Mouse (Mus musculus) midbrain, embryonic 10.5 days (tissue): ENCODE data around the gene Krt79. TPM values are rescaled to one million over a fixed set of nuclear protein-coding genes. Genes with fewer than 3 reads are reported as not detected.

Source experiments
- DNase-seq: peaks from one replicate; pipeline ENCODE4 v3.0.0-alpha.2; 2017; ENCODE audit warnings: low spot score
- H3K27ac ChIP-seq: fragments of 300-500 bp; sonication (generic); replicated peaks from 2 replicates; pipeline ENCODE4 v1.5.1; 2016; ENCODE audit warnings: mild to moderate bottlenecking
- H3K27me3 ChIP-seq: fragments of 300-500 bp; sonication (generic); 2 replicates; pipeline ENCODE4 v1.6.1; 2016; ENCODE audit warnings: low read depth, mild to moderate bottlenecking; ENCODE audit not compliant: poor library complexity, severe bottlenecking
- H3K36me3 ChIP-seq: fragments of 300-500 bp; sonication (generic); 2 replicates; pipeline ENCODE4 v1.6.1; 2016; ENCODE audit warnings: mild to moderate bottlenecking, moderate library complexity
- H3K4me1 ChIP-seq: fragments of 300-500 bp; sonication (generic); 2 replicates; pipeline ENCODE4 v1.6.1; 2016
- H3K4me3 ChIP-seq: fragments of 300-500 bp; sonication (generic); 2 replicates; pipeline ENCODE4 v1.5.1; 2016; ENCODE audit warnings: mild to moderate bottlenecking, moderate library complexity
- H3K9me3 ChIP-seq: fragments of 300-500 bp; sonication (generic); replicated peaks from 2 replicates; pipeline ENCODE4 v1.6.1; 2016; ENCODE audit warnings: mild to moderate bottlenecking
- WGBS: fragments of 180-500 bp; shearing (Covaris S2); methylation state at CpG from one replicate; pipeline ENCODE4 v1.1.7; 2016; 5-methylcytosine and 5-hydroxymethylcytosine counted together
- polyA plus RNA-seq: library from polyadenylated mRNA; unstranded; fragments of >200 nt; fragmentation: Nextera tagmentation; extraction: Ambion mirVana; gene quantifications from 2 replicates; pipeline ENCODE4 v1.2.1, GENCODE M21; 2016

Gene Krt79
- polyA plus RNA-seq, 1 experiment from 2014 or later: 0.07 TPM

GRCm38 (mm10) chr15:101970536-101970935 is 30.4 kb upstream of the Krt79 start:
- WGBS: 14% methylated on average over 3 of the region's 6 CpGs
- peak; percentile 77 for DNase-seq
- Histone ChIP-seq H3K9me3 (no peaks in the 10 kb centered on the region), H3K27me3 (peaks cover 32% of the 10 kb centered on the region), H3K27ac (no peak overlapping the region), H3K4me1 (peaks cover 9% of the 10 kb centered on the region), H3K4me3 (no peak overlapping the region), H3K36me3 (no peaks in the 10 kb centered on the region)

- Histone ChIP-seq H3K27ac (no peak overlapping the region), H3K27me3 (0 out of 2 replicates have a peak, but pooled peaks cover 4% of the 10 kb centered on the region), H3K9me3 (no peaks in the 10 kb centered on the region), H3K4me3 (no peak overlapping the region), H3K4me1 (no peaks in the 10 kb centered on the region), H3K36me3 (no peaks in the 10 kb centered on the region)
- DNase-seq: no peak
- WGBS: 82% methylated on average over 8 of the region's 8 CpGs
Observed at GRCm38 (mm10) chr15:101966808-101967207, 26.7 kb upstream of the Krt79 start.

DNA sequence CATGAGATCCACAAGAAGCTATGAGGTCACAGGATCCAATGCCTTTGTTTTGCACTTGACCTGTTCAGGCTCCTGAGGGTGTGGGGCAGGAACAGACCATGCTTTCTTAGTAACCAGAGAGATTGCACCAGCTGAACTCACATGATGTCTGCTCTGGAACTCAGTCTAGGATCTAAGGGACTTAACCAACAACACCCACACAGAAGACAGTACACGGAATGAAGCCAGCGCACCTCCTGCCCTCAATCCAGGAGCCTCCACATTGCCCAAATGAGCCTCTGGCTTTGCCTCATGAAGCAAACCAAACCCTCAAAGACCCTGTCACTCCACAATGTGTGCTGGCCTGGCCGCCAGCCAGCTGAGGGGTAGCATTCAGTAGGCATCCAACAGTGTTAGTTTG is 18.8 kb upstream of the Krt79 start:
- 88% methylated on average over 3 of the region's 3 CpGs for WGBS

GRCm38 (mm10) chr15:101954187-101954586 is 14.1 kb upstream of the Krt79 start, which contains the start of gene Krt78:
Gene Krt78 (minus strand): TSS chr15:101954287.
- WGBS: 85% methylated on average over 9 of the region's 9 CpGs
- no peaks in the 10 kb centered on the region for H3K36me3 ChIP-seq
- H3K4me1 ChIP-seq: no peaks in the 10 kb centered on the region
- no peak within 1 kb of the TSS for H3K4me3 ChIP-seq
- no peak for DNase-seq
- H3K27me3 ChIP-seq: no peaks in the 10 kb centered on the region
- no peaks in the 10 kb centered on the region for H3K9me3 ChIP-seq
- no peak within 1 kb of the TSS for H3K27ac ChIP-seq

More for the DNA sequence above, 18.8 kb upstream of the Krt79 start:
- Histone ChIP-seq H3K9me3 (no peaks in the 10 kb centered on the region), H3K27me3 (no peaks in the 10 kb centered on the region), H3K27ac (no peak overlapping the region), H3K4me3 (no peak overlapping the region), H3K4me1 (no peaks in the 10 kb centered on the region), H3K36me3 (no peaks in the 10 kb centered on the region)
- DNase-seq: no peak

DNA sequence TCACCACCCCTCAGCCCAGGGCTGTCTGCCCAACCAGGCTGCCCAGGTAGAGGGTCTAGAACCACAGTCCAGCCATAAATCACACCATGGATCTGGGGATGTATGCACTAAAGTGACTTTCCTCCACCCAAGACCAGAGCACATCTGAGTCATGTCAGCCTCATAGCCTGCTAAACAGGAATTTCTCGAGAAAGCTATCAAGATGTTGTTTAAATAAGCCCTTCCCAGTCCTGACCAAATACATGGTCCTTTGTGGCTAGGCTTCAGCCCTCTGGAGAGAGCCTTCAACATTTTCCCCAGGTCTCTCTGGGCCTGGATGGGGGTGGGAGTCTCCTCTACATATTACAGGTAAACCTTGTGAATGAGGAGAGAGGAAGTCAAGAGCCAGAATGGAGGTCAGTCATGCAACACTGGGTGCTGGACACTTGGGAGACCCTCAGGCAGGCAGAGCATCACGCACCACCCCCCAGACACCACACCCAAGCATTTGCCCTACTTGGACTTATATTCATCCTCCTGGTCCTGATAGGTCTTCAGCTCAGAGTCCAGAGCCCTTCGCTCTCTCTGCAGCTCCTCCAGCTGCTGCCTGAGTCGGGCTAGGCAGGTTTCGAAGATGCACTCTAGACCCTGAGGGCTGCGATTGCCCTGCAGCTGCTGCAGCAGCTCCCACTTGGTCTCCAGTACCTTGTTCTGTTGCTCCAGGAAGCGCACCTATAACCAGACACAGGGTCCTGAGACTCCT is 12.8 kb upstream of the Krt79 start:
- Histone ChIP-seq H3K9me3 (no peaks in the 10 kb centered on the region), H3K36me3 (no peaks in the 10 kb centered on the region), H3K27ac (no peak overlapping the region), H3K4me3 (no peak overlapping the region), H3K27me3 (no peaks in the 10 kb centered on the region), H3K4me1 (no peaks in the 10 kb centered on the region)
- no peak for DNase-seq
- 90% methylated on average over 7 of the region's 7 CpGs for WGBS

DNA sequence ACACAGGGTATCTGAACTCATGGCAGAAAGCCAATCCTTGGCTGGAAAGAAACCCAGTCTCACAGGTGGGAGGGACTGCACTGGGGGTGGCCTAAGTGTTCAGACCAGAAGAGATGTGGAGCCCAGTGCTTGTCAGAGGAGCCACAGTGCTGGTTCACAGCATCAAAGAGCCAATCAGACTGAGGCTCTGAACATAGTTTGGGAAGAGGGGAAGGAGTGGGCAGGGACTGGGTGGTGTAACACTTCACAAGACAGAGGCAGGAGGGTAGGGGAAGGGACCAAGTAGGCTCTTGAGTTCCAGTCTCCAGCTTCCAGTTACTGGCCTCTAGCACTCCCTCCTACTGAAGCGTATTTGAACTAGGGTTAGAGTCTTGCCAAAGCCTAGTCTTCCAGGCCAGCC is 5.3 kb upstream of the Krt79 start:
- no peak for DNase-seq
- Histone ChIP-seq H3K4me1 (no peaks in the 10 kb centered on the region), H3K9me3 (no peaks in the 10 kb centered on the region), H3K27me3 (no peaks in the 10 kb centered on the region), H3K27ac (no peak overlapping the region), H3K36me3 (no peaks in the 10 kb centered on the region), H3K4me3 (no peak overlapping the region)
- WGBS: 85% methylated on average over 1 of the region's 1 CpGs

GRCm38 (mm10) chr15:101941948-101942347 is 1.8 kb upstream of the Krt79 start:
- H3K27ac ChIP-seq: no peak overlapping the region
- no peaks in the 10 kb centered on the region for H3K36me3 ChIP-seq
- no peak overlapping the region for H3K4me3 ChIP-seq
- WGBS: 81% methylated on average over 8 of the region's 8 CpGs
- DNase-seq: no peak
- H3K27me3 ChIP-seq: no peaks in the 10 kb centered on the region
- H3K9me3 ChIP-seq: no peaks in the 10 kb centered on the region
- H3K4me1 ChIP-seq: no peaks in the 10 kb centered on the region

GRCm38 (mm10) chr15:101938600-101939308 is 1.4 kb downstream of the Krt79 start:
- H3K4me3 ChIP-seq: no peak overlapping the region
- H3K27ac ChIP-seq: no peak overlapping the region
- DNase-seq: no peak
- no peaks in the 10 kb centered on the region for H3K4me1 ChIP-seq
- H3K27me3 ChIP-seq: no peaks in the 10 kb centered on the region
- 91% methylated on average over 9 of the region's 9 CpGs for WGBS
- H3K36me3 ChIP-seq: no peaks in the 10 kb centered on the region
- no peaks in the 10 kb centered on the region for H3K9me3 ChIP-seq

- DNase-seq: no peak
- no peak overlapping the region for H3K27ac ChIP-seq
- no peaks in the 10 kb centered on the region for H3K36me3 ChIP-seq
- WGBS: 81% methylated on average over 6 of the region's 6 CpGs
- peaks cover 19% of the 10 kb centered on the region for H3K4me1 ChIP-seq
- peaks cover 40% of the 10 kb centered on the region for H3K27me3 ChIP-seq
- no peak overlapping the region for H3K4me3 ChIP-seq
- no peaks in the 10 kb centered on the region for H3K9me3 ChIP-seq
Observed at GRCm38 (mm10) chr15:101933024-101933423, 7.1 kb downstream of the Krt79 start.

- Histone ChIP-seq H3K9me3 (no peaks in the 10 kb centered on the region), H3K4me1 (peaks cover 19% of the 10 kb centered on the region), H3K4me3 (peak overlapping the region; percentile 46), H3K36me3 (no peaks in the 10 kb centered on the region), H3K27me3 (peaks cover 40% of the 10 kb centered on the region), H3K27ac (peak overlapping the region; percentile 64)
- DNase-seq: peak; percentile 31
- WGBS: 4% methylated on average over 17 of the region's 17 CpGs
Observed at GRCm38 (mm10) chr15:101929666-101930065, 10.5 kb downstream of the Krt79 start.

DNA sequence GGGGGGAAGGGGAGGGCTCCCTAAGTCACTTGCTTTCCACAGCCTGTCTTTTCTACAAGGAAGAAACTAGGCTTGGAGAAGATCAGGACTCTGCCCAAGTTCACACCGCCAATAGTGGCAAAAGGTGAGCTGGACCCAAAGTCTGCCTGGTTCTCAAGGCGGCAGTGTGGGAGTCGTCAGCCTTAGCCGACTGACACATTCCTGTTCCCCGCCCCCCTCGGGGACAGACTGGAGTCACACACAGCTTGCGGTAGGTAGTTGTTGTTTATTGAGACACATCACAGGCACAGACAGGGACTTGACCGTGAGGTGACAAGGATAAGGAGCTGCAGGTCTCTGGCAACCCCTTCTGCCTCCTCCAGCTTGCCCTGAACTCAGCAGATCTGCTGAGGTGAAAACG is 11.0 kb downstream of the Krt79 start:
- no peak for DNase-seq
- Histone ChIP-seq H3K4me1 (peaks cover 19% of the 10 kb centered on the region), H3K27me3 (peaks cover 40% of the 10 kb centered on the region), H3K4me3 (peak overlapping the region; percentile 46), H3K36me3 (no peaks in the 10 kb centered on the region), H3K9me3 (no peaks in the 10 kb centered on the region), H3K27ac (no peak overlapping the region)
- WGBS: 26% methylated on average over 9 of the region's 9 CpGs

DNA sequence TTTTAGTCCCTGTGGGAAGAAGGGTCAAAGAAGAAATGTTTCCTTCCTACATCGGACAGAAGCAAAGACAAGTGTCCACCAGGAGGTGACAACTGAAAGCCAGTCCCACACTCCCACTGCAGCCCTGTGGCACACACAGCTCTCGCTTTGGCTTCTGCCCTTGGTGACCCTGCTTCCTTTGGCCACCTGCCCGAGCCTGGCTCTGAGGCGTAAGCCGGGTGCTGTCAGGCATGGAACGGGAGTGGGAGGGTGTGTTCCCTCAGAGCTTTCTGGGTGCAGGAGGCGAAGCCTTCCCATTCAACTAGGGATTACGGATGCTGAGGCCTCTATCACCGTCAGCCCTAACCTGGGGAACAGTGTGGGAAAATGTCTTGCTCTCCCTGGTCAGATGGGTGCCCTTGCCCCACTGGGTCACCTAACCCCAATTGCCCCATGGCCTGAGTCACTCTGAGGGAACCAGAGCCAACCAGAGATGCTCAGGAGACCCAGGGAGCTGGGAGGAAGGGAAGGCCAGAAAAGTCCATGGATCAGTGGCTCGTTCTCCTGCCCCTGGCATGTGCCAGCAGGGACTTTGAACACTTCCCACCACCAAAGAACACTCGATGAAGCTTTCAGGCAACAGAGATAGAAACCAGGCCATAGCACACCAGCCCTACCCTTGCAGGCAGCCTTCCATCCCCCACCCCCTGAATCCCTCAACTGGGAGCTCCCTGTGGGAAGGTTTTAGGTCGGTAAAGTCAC is 12.6 kb downstream of the Krt79 start:
- H3K4me1 ChIP-seq: peaks cover 19% of the 10 kb centered on the region
- no peak overlapping the region for H3K27ac ChIP-seq
- no peak for DNase-seq
- peaks cover 40% of the 10 kb centered on the region for H3K27me3 ChIP-seq
- H3K9me3 ChIP-seq: no peaks in the 10 kb centered on the region
- 65% methylated on average over 12 of the region's 12 CpGs for WGBS
- H3K36me3 ChIP-seq: no peaks in the 10 kb centered on the region
- H3K4me3 ChIP-seq: no peak overlapping the region

GRCm38 (mm10) chr15:101925041-101925440 is 15.1 kb downstream of the Krt79 start:
- H3K9me3 ChIP-seq: no peaks in the 10 kb centered on the region
- WGBS: 89% methylated on average over 1 of the region's 1 CpGs
- H3K27ac ChIP-seq: no peak overlapping the region
- no peaks in the 10 kb centered on the region for H3K36me3 ChIP-seq
- peaks cover 18% of the 10 kb centered on the region for H3K27me3 ChIP-seq
- peaks cover 12% of the 10 kb centered on the region for H3K4me1 ChIP-seq
- no peak for DNase-seq
- H3K4me3 ChIP-seq: no peak overlapping the region
